Mouse (Mus musculus) layer of hippocampus, adult 8-10 months (tissue): ENCODE measurements at regions not wholly inside any gene's neighbourhood (a gene's known extent, or its start where the extent isn't known, plus 50 kb on each side); places are given as distances from the start of the nearest gene placed in this dataset.

Experiments used
- DNase-seq, 2 experiments: peaks; one replicate each; pipeline ENCODE4 v3.0.0; 2022; ENCODE audit warnings: low spot score in 2 of 2

GRCm38 (mm10) chr5:50570701-50571100 is 511.9 kb upstream of the Adgra3 start:
- no peak for DNase-seq

GRCm38 (mm10) chr5:50551125-50551524 is 492.3 kb upstream of the Adgra3 start:
- no peak for DNase-seq

DNA sequence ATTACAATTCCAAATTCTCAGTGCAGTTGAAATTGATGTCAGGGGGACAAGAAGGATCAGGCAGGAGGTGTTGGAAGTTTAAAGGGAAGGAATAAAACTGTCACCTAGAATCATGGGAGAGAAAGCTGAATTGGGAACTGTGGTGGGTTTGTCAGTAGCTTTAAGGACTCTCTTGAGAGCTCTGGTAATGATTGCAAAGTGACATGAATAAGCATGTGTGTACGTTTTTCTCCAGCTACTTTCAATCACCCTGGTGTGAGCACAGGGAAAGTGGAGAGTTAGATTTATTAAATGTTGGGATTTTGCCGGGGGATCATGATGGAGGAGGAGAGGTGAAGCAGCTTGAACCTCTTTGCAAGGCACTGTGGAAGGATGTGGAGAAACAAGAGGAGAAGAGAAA is 453.7 kb upstream of the Adgra3 start:
- DNase-seq = no peak

DNA sequence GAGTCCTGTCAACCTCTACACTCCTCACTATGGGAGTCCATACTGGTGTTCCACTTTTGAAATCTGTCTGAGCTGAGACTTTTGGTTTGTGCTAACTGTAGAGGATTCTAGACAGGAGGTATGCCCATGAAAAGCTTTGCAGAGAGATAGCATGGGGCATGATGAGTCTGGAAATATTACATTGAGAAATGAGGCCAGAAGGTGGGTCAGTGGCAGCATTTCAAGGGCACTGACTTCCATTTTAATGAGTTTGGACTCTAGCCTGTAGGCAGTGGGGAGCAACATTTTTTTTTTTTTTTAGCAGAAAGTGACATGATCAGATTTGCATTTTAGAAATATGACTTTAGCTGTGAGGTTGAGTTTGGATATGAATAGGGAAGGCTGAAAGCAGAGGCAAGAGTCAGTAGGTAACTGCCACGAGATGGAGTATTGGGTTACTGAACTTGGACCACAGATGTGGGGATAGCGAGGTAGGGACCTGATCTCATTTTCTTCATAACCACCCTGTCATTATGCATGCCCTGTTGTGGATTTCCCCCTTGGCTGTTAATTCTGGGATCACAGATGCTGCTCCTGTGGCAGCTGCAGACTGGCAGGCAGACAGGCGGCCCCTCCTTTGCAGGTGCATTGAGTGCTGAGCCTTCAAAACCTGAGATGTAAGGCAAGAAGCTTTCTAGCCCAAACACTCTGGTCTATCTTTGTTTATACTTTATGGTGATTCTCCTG is 451.1 kb upstream of the Adgra3 start:
- no peak for DNase-seq

- DNase-seq = no peak
Observed at GRCm38 (mm10) chr5:50490223-50490622, 431.4 kb upstream of the Adgra3 start.

GRCm38 (mm10) chr5:50476985-50477384 is 418.2 kb upstream of the Adgra3 start:
- DNase-seq = peak; percentile 11 to 70

GRCm38 (mm10) chr5:50461491-50461890 is 402.7 kb upstream of the Adgra3 start:
- no peak for DNase-seq

- DNase-seq = peak; percentile 80 to 91
Observed at GRCm38 (mm10) chr5:50457621-50458020, 398.8 kb upstream of the Adgra3 start.

DNA sequence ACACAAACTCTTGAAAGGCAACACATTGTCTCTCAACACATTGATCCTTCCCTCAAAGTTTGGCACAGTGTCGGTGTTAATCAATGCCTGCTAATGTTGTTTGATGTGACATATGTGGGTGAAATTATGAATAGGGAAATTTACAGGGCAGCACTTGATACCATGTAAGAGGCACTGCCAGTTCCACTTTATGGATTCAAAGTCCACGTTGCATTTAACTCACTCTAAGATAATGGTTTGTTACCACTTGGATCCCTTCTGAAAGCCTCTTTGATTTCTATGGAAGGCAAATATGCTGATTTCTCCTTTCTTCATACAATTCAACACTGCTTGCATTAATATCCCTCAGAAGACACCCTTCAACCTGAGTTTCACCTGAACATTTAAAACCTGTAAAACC is 395.6 kb upstream of the Adgra3 start:
- no peak for DNase-seq

DNA sequence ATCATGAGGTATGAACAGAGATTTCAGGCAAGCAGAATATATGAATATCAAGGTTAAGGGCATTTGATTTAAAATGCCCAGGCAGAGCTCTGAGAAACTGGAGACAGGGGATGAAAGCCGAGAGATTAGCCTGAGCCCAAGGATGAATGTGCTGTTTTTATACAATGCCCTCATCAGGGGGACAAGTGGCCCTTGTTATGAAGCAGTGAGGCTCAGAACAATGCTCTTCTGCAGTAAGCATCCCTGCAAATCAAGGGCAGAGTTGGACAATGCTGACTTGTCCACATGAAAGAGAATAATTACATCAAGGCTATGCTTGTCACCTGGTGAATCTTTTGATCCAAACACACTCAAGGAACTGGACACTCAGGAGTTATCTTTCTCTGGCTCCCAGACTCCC is 348.1 kb upstream of the Adgra3 start:
- DNase-seq = no peak

DNA sequence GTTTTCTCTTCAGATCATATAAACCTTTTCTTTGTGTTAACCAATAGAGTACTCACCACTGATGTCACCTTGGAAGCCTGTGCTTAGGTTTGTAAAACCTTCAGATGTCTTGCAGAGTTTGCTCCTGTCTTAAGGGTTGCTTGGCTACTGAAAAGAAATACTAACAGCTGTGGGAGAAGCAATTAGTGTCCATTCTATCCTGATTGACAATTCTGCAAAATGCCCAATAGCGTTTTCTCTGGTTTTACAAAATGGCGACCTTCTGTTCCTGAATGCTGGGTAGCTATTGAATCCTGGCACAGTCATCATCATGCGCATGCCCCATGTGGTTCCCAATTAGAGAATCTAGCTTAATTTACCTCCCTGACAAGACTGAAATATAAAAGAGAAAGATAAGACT is 347.7 kb upstream of the Adgra3 start:
- DNase-seq = no peak
